Mouse (Mus musculus): ENCODE data around the gene Milr1.

DNA sequence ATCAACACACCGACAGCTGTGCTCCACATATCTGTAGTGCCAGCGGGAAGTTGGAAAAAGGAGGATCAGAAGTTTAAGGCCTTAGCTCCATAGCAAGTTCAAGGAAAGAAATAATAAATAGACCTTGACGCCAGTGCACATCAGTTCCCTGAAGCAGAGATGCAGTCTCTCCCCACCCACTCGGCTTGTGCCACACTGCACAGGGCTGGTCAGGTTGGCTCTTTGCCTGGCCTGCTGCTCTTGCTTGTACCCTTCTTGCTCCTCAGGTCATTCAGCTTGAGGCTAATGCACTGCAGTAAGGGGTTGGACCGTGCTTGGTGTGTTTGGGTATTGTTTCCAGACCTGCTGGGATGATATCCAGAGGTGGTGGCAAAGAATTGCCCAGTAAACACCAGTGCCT is 9.5 kb downstream of the Milr1 start:
- no peak for TF ChIP-seq CHD2 (IDR thresholded peaks at IDR 0.05; ENCODE audit: low read depth, low read length)
- no peak for TF ChIP-seq ZC3H11A (IDR thresholded peaks at IDR 0.05; ENCODE audit: borderline replicate concordance, low read depth, low read length)
- TF ChIP-seq ZNF384 (IDR thresholded peaks at IDR 0.05; ENCODE audit: low read depth, low read length): no peak
- no peak for TF ChIP-seq MAFK (IDR thresholded peaks at IDR 0.05; ENCODE audit: insufficient read depth, low read depth, low read length)

All from ES-E14 (cell line).